Mouse (Mus musculus) small intestine, adult 2 months (tissue): ENCODE measurements around the gene Prkca.

Experiments
- CTCF ChIP-seq: fragments of 200-500 bp; IDR thresholded peaks from 2 replicates; pipeline ENCODE4 v1.5.1; 2012; ENCODE audit warnings: low read depth, mild to moderate bottlenecking, control low read depth, inconsistent platforms, low read length, moderate library complexity, mixed read lengths; ENCODE audit not compliant: insufficient replicate concordance, insufficient read length; ENCODE audit errors: extremely low read depth
- POLR2A ChIP-seq: fragments of 200-500 bp; IDR thresholded peaks from 2 replicates; pipeline ENCODE4 v1.6.1; 2012; ENCODE audit warnings: low read depth, mild to moderate bottlenecking, control low read depth, inconsistent platforms, low read length, moderate library complexity

GRCm38 (mm10) chr11:108319162-108319561 lies 24.6 kb downstream of the Prkca start:
- TF ChIP-seq POLR2A (no peak), CTCF (no peak)
